Mouse (Mus musculus) gastrocnemius, postnatal 10 days (tissue): ENCODE results near the gene Olfr266. TPM values are rescaled to one million over a fixed set of nuclear protein-coding genes. Genes with fewer than 3 reads are reported as not detected.

Source experiments
- DNase-seq: peaks from one replicate; pipeline ENCODE4 v3.0.0; 2021; ENCODE audit warnings: mixed read lengths
- long read RNA-seq, 2 experiments: library from polyadenylated mRNA; stranded (forward); transcript quantifications; one replicate each; pipeline ENCODE4 v2.0.0; 2021
- total RNA-seq, 2 experiments: library from RNA; stranded (reverse); gene quantifications; 2 replicates each; pipeline ENCODE4 v1.2.3; 2021

The Olfr266 gene
- not detected for total RNA-seq
- long read RNA-seq, experiment 1: 0 reads
- long read RNA-seq, experiment 2: 0 reads

DNA sequence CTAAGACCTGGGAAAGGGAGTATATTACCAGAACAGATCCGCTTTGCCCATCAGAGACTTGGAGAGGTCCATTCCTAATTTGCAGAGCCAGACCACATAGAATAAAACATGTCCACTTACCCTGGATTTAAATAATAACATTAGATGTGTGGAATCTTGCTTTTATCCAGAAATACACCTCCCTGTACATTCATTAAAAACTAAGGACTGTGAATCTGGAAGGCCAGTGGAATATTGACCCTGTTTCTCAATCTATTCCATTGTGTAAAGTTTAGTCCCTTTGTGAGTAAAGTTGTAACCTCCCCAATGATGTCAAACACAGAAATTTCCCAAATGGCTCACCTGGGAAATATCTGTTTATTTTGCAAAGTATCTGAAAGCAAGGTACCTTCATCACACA lies at the start of gene Olfr266:
Gene Olfr266, minus strand, starts transcription at position 101 of the 400 bp plus-strand sequence.
- no peak for DNase-seq

GRCm38 (mm10) chr3:106875626-106876025 lies 49.5 kb upstream of the Olfr266 start:
- DNase-seq: no peak

DNA sequence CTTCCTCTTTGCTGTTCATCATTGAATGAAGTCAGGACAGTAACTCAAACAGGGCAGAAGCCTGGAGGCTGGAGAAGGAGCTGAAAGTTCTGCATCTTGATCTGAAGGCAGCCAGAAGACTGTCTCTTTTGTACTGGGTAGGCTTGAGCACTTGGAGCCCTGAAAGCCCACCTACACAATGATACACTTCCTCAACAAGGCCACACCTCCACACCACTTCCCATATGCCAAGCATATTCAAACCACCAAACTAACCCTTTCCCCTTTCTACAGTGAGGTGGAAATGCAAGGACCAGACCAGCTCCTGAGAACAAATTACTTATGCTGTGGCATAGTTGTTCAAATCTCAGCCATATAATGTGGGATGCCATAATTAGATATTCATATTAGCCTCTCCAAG lies 46.8 kb upstream of the Olfr266 start:
- no peak for DNase-seq

DNA sequence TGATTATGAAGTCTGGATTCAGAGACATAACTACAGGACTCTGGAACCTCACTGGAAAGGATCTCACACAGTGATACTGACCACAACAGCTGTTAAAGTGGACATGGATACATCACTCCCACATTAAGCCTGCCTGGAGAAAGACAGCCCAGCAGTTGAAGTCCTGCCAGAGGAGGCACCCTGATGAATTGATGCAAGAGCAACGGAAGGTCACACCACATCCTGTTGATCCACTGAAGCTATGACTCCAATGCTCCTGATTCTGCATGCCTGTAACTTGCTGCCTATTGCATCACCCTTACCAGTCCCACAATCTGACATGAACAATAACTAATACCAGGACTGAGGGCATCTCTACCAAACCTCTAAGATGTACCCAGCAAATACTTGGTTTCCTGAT lies 6.0 kb upstream of the Olfr266 start:
- no peak for DNase-seq

GRCm38 (mm10) chr3:106817676-106818075 lies 8.4 kb downstream of the Olfr266 start:
- DNase-seq: no peak

DNA sequence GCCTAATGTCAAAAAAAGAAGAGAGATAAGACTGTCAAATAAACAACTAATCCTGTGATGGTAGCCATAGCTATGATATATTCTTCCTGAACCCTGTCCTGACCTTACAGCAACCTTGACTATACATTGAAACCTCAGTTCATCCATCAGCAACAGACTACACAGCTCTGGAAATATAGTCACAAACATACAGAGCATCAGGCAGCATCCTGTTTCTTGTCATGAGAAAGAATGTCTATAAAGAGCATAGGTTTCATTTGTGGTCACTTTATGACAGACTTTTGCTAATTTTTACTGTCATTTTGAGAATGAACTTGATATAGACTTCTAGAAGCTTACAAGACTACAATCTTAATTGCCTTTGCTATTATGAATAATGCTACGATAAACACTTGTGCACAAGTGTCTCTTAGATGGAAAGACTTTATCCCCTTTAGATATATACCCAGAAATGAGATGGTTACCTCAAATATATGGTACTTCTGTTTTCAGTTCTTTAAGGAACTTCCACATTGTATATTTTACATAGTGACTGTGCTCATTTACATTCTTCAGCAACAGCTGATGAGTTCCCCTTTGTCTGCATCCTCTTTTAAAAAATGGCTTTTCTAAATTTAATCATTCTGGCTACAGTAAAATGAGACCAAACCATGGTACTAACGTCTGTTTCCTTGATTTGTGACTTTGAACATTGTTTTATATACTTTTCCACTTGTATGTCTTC lies 17.0 kb downstream of the Olfr266 start:
- DNase-seq: no peak

DNA sequence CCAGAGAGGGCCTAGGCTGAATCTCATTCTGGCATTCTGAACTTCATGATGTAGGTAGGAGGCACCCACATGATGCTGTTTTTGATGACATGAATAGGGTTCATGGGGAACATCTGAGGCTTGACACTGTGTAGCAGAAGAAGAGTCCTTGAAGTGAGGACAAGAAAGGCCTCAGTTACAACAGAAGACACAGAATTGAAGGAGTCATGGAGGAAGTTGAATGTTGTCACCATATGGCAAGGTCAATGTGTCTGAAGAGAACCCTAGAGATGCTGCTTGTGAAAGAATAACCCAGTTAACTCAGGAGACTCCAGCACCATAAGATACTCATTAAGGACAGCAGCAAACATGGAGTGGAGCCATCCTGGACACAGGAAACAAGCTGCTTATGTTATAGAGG lies 28.0 kb downstream of the Olfr266 start:
- no peak for DNase-seq

DNA sequence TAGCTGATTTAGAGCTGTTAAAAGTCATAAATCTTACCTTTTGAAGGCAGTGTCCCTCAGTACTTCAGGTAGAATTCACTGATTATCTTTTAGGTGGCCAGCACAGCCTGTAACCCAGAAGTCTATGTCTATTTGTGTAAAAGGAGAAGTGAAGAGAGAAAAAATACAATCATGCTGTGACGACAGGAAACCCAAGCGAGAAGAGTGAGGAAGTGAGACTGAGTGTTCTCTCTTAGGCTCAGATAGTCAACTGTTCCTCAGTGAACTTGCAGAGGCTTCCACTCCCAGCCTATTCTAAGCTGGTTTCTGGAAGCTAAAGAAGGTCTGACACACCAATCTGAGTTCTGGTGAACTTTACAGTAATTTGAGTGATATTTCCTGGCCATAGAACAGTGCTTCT lies 36.2 kb downstream of the Olfr266 start, which contains the start of gene Cd53:
Gene Cd53, minus strand, starts transcription at position 220 of the 400 bp plus-strand sequence.
- DNase-seq: no peak

- DNase-seq: no peak
Measured at GRCm38 (mm10) chr3:106788440-106788887, 37.6 kb downstream of the Olfr266 start.

DNA sequence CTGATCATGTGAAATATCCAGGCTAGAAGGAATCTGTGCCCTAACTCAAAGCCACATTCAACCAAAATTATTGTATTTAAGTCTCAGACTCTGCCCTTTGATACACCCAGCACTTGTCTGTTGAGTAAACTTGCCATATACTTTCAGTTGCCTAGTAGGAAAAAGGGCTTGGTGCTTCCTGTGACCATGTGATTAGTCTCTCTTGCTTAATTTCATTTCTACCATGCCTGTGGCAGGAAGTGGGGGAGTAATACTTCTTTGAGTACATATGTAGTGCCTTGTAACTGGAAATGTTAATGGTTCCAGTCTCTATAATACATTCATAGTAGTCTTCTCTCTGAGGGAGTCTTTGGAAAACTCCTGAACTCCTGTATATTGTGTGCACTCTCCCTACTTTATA lies 38.1 kb downstream of the Olfr266 start:
- DNase-seq: no peak

- DNase-seq: no peak
Measured at GRCm38 (mm10) chr3:106785130-106785529, 41.0 kb downstream of the Olfr266 start.

GRCm38 (mm10) chr3:106771834-106772233 lies 54.3 kb downstream of the Olfr266 start:
- no peak for DNase-seq

Other genes starting within 250 kb of the Olfr266 start
- 1 to 10 TPM; 7.1 to 9.1 TPM for gene Lrif1, start 141.3 kb downstream of the Olfr266 start, total RNA-seq
- 1 to 10 TPM; 2.6 to 4.1 TPM for gene Cd53, start 36.1 kb downstream of the Olfr266 start, total RNA-seq
- gene Kcna3, start 209.9 kb upstream of the Olfr266 start, total RNA-seq: under 1 TPM; 0.28 to 0.70 TPM